Mouse (Mus musculus) right cerebral cortex, postnatal 36 days (tissue): ENCODE results near the gene Slc25a47.
"Not testable (repeated sequence)": the region's sequence is repeated elsewhere in the genome, so short reads cannot be mapped to it uniquely, and the experiment has no call there.

Experiments
- DNase-seq, 2 experiments: peaks; one replicate each; pipeline ENCODE4 v3.0.0; 2022; ENCODE audit warnings: low spot score in 2 of 2, mixed read lengths in 1 of 2

Gene Slc25a47

DNA sequence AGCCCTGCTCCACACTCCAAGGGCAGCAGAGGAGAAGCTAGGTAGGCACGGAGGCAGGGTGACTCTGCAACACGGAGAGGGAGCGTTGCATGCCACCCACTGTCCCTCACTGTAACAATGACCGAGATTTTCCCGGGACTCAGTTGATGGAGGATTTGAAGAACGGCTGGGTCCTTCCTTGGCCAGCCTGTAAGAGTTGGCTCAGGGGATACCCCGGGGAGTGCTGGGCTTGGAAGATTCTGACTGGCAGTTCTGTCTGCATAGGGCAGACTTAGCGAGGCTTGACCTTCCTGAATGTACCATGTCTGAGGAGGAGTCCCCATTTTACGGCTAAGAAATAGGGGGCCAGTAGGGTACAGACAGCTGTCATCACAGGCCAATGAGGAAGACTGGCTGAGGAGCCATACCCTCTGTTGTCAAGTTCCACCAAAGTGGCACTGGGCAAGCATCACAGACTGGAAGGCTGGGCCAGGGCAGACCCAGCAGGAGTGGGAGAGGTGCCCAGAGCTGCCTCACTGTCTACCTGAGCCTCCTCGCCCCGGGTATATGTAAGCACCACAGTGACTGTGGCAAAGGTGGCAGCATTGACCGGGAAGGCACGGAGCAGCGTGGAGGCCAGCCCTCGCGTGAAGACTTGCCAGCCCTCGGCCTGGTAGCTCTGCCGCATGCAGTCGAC, 9.4 kb upstream of the Slc25a47 start:
- no peak for DNase-seq

GRCm38 (mm10) chr12:108826958-108827535, 8.8 kb upstream of the Slc25a47 start:
- DNase-seq: no peak

- DNase-seq: no peak
Observed at GRCm38 (mm10) chr12:108827641-108828040, 8.2 kb upstream of the Slc25a47 start.

GRCm38 (mm10) chr12:108829636-108830035, 6.2 kb upstream of the Slc25a47 start:
- DNase-seq: no peak

GRCm38 (mm10) chr12:108830358-108830757, 5.5 kb upstream of the Slc25a47 start:
- DNase-seq: no peak

- no peak for DNase-seq
Observed at GRCm38 (mm10) chr12:108831966-108832643, 3.7 kb upstream of the Slc25a47 start.

DNA sequence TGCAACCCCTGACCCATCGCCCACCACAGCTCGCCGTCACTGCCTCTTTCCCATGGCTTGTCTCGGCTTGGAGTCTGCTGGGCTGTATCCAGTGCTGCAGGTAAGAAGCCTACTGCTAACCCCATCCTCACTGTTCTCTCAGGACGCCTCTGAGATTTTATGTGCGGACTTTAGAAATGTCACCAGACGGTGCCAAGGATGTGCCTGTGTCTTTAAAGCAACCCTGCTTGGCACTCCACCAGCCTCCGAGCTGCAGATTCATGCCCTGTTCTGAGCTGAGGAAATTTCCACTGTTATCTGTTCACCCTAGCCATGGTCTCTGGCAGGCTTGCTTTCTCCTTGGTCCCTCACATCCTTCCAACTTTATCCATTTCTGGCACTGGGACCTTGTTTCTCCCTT, 3.0 kb upstream of the Slc25a47 start:
- DNase-seq: peak in 1 of 2 experiments; percentile 34

DNA sequence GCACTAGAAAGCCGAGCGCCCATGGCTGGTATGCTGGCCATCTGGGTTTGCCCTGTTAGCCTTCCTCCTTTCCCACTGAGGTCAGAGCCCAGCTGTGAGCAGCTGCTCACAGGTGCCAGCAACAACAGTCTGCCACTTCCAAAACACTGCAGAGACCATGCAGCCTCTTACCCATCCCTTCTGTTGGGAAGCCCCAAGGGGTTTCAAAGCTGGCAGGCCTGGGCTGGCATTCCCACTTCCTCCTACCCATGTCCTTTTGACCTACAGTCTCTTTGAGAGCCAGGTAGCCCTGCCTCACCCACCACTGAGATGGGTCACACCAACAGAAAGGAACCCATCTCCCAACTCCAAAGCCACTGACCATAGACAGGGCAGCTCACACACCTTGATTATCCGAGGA, 2.4 kb upstream of the Slc25a47 start:
- no peak for DNase-seq

DNA sequence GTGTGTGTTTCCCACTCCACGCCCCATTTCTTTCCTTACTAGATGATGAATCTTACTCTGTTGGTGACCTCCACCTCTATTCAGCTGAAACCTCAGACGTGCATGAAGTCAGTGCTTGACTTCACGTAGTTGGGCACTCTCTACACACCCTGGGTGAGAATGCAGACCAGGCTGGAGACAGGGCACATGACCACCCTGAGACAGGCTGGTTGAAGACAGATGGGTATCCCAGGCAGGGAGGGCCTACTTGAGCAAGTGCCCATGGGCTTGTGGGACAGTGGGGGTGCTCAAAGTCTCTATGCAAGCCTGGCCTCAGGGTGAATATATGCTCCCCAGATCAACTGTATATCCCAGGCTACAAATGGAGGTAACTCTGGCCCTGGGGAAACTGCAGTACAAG, 1.5 kb upstream of the Slc25a47 start:
- no peak for DNase-seq

GRCm38 (mm10) chr12:108834786-108835185, 1.1 kb upstream of the Slc25a47 start:
- no peak for DNase-seq

GRCm38 (mm10) chr12:108835208-108835839, 522 bp upstream of the Slc25a47 start:
- no peak for DNase-seq

DNA sequence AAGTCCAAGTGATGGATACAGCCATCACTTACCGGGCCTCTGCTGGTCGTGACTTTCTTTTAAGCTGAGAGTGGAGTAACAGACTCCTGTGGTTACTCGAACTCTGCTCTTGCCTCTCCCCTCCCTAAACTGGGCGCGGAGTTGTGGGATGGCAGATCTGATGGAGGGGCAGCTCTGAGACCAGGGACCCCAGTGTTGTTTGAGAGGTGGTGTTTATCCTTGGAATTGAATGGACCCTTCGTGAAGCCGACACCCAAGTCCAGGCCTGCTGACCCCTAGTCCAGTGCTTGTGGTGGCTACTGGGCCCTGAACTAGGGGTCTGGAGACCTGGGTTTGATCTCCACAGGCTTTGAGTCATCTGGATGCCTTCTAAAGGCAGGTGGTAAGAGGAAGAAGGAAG, 876 bp downstream of the Slc25a47 start:
- DNase-seq: no peak

GRCm38 (mm10) chr12:108841181-108841580, 5.3 kb downstream of the Slc25a47 start:
- DNase-seq: no peak

- no peak for DNase-seq
Observed at GRCm38 (mm10) chr12:108842663-108843062, 6.8 kb downstream of the Slc25a47 start.

GRCm38 (mm10) chr12:108848033-108848432, 12.2 kb downstream of the Slc25a47 start:
- not testable (repeated sequence) for DNase-seq

GRCm38 (mm10) chr12:108849488-108850022, 13.7 kb downstream of the Slc25a47 start:
- no peak for DNase-seq

- no peak for DNase-seq
Observed at GRCm38 (mm10) chr12:108850129-108850528, 14.3 kb downstream of the Slc25a47 start.

- no peak for DNase-seq
Observed at GRCm38 (mm10) chr12:108850886-108851285, 15.0 kb downstream of the Slc25a47 start.

GRCm38 (mm10) chr12:108852822-108853221, 17.0 kb downstream of the Slc25a47 start:
- no peak for DNase-seq

- no peak for DNase-seq
Observed at GRCm38 (mm10) chr12:108855081-108855480, 19.2 kb downstream of the Slc25a47 start.

GRCm38 (mm10) chr12:108856186-108856585, 20.3 kb downstream of the Slc25a47 start:
- DNase-seq: no peak

- DNase-seq: no peak
Observed at GRCm38 (mm10) chr12:108857109-108857508, 21.3 kb downstream of the Slc25a47 start.
